Mouse (Mus musculus) right cerebral cortex, adult 18-20 months (tissue): ENCODE data around the gene Rgma.

Experiments
- DNase-seq: peaks from one replicate; pipeline ENCODE4 v3.0.0; 2022; ENCODE audit warnings: mixed read lengths

Rgma gene

DNA sequence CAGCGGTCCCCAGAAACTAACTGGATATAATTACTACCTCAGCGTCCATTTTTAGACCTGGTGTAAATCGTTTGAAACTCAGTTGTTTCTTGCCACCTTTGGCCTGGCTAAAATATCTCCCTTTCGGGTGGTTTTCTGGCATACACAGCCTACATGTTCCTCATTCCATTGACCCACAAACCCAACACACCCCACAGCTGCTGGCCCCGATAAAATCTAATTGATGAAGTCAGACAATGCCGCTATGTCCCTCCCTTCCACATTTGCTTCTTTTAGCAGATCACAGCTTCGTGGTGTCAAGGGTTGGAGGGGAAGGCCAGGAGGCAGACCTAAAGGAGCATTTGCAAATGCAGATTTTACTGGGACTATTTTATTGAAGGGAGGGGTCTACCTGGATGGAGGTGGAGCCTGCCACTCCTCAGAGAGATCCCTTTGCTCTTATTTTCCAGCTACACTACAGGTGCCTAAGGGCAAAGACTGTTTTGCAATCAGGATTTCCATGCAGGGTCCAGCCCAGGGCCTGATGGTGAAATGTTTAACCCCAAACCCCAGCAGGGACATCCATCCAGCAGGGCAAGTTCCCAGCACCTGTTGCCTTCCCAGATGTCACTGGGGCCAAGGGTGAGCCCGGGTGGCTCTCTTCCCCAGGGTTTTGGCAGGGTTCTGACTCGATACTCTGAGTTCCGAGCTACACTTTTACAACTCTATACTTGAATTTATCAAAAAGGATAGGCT is 3.6 kb upstream of the Rgma start:
- no peak for DNase-seq

- DNase-seq, result peak; percentile 85
Measured at GRCm38 (mm10) chr7:73372352-73372970, 2.8 kb upstream of the Rgma start.

DNA sequence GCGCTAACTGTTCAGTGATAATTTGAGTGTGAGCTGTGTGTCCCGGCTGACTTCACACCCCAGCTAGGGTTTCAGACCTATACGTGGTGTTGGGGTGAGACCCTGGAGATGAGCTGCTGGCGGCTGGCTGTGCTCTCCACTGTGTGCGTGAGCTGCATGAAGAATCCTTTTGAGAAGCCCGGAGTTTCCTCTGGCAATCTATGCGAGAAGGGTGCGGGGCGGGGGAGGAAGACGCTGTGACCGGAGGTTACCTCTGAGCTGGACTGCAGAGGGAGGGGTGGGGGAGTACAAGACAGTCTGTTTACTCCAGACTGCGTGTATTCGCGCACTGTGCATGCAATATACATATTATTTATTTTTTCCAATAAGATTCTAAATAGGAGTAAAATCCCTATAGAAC is 582 bp upstream of the Rgma start:
- DNase-seq, result peak; percentile 41

GRCm38 (mm10) chr7:73376101-73377001 is 1.0 kb downstream of the Rgma start:
- DNase-seq, result peak; percentile 80

DNA sequence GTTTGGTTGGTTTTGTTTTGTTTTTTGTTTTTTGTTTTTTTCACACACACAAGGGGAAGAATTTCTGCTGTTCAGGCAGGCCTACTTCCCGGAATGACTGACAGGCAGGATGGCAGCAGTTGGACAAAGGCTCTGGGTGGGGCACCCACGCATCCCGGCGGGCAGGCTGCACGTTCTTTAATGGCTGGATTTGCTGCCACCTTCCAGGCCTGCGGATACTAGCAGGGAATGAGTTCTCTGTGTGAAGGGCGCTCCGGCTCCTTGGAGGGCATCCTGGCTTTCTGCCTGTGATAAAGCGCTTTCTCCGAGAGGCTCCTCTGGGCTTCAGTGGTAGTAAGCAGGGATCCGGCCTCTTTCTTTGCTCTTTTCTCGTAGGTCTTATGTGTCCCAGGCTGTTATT is 2.0 kb downstream of the Rgma start:
- DNase-seq, result no peak

DNA sequence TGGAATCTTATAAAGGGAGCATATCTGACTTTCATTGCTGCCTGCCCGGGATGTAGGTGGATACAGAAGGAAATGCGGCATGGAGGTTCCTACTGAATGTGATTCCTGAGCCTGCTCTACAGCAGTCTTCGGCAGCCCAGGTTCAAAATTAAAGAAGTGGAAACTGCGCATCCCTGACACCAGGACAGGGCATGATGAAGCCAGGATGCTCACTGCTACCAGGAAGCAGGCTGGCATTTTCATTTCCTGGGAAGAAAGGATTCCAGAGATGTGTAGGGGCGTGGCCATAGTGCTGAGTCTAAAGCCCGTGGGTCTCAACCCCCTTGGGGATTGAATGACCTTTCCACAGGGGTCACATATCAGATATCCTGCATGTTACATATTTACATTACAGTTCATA is 2.7 kb downstream of the Rgma start:
- DNase-seq, result no peak

DNA sequence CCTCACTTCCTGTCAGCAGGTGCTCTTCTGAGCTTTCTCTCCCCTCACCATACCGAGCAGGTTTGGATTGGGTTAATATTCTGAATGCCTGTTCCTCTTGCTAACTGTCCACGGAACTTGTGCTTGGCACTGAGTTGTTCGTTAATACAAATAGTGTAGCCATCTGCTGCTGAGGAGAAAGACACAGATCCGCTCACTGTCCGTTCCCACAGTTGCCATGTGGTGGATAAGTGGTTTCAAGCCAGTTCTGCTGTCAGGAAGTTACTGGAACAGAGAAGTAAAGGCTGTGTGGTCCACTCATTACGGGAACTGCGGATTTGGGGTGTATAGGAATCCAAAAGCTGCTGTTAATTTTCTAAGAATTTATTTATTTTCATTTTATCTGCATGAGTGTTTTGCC is 7.5 kb downstream of the Rgma start:
- DNase-seq, result no peak

- DNase-seq, result no peak
Measured at GRCm38 (mm10) chr7:73388866-73389265, 13.6 kb downstream of the Rgma start.

DNA sequence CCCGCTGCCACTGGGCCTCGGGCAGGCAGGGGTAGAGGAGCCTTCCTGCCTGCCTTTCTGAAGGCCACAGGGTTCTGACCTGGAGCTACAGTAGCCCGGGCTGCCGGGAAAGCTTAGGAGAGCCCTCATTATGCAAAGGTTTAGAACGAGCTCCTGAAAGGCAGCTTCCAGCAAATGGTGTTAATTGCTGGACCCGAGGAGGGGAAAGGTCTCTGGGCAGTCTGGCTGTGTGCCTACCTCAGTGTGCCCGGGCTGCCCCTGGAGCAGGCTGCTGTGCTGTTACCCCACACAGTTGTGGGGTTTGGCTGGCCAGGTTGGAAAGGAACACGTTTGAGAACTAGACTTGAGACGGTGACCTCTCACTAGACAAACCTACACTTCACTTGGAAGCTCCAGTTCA is 14.1 kb downstream of the Rgma start:
- no peak for DNase-seq

DNA sequence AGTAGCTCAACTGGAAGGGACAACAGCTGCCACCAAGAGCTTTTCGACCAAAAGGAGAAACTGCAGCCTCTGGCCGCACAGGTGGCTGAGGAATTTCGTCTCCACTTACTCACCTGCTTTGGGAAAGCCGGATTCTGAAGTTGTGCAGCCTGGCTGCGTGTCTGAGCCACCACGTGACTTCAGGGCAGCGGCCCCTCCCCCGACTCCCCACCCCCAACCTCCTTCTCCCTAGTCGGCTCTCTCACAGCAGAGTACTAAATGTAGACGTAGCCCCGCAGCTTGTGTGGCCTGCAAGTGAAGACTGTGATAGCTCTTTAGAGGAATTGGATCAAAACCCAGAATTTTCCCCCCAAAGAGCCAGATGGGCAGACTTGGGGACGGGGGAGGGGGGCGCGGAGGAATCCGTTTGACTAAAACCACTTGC is 14.6 kb downstream of the Rgma start:
- DNase-seq, result no peak

- DNase-seq, result no peak
Measured at GRCm38 (mm10) chr7:73390426-73391001, 15.2 kb downstream of the Rgma start.

GRCm38 (mm10) chr7:73391002-73391517 is 15.8 kb downstream of the Rgma start:
- DNase-seq, result peak; percentile 82

DNA sequence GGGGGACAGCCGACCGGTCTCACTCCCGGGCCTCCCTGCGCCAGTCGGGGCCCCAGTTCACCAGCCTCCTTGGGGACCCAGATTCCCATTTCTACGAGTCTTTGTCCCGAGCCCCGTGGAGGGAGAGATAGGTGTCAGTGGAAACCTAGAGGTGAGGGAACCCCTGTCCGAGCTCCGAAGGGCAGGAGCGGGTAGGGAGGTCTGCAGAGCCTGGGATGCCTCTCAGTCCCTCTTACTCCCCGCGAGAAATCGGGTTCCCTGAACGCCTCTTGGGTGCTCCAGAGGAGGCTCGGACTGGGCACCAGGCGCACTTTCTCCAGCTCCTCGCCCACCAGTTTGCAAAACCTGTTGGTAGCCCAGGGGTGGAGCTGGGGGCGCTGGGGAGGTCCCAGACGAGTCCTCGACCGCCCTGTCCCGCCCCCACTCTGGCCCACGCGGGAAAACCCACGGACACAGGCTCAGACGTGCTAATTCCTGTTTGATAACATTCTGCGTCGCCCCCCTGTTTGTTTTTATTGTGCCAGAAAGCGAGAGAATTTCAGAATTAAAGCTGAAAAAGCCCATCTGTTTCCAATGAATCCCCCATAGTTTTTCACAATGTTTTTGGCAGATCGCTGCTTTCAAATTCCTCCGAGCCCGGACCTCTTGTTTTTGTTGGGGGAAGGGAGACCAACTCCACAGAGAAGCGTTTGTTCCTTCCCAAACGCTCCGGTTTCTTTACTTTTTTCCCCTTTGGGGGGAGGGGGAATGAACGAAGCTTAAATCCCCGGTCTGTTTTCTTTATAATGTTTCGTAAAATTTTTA is 16.4 kb downstream of the Rgma start:
- no peak for DNase-seq

DNA sequence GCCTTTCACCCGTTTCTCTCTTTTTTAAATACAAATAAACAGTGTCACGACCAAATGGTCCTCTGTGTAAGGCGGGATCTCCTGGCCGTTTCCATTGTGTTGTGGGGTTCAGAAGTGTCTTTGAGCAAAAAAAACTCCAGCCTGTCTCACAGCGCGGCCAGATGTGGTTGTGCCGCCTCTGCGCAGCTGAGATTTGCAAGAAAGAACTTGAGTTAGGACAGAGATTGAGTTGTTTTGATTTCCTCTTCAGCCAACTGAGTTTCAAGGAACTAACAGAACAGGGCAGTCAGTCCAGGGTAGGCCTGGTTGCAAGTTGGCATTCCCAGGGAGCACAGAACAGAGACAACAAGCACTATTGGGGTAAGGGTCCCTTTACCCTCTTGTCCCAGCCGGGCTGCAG is 17.1 kb downstream of the Rgma start:
- DNase-seq, result no peak

- no peak for DNase-seq
Measured at GRCm38 (mm10) chr7:73393307-73394012, 18.2 kb downstream of the Rgma start.

DNA sequence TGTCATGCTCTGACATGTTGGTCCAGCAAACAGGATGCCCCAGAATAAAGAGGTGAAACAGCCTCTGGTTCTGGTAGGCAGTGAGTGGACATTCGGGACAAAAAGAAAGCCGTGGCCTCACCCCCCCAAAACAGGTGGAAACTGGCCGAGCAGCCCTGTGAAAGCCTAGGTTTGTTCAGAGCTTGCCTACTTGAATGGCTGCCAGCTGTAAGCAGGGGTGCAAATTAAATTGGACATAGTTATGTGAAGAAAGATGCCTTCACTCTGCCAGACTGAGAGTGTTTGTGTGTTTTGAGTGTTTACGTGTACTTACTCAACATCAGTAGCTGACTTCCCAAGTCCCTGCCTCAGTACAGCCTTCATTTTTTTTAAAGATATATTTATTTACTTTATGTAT is 18.7 kb downstream of the Rgma start:
- no peak for DNase-seq

GRCm38 (mm10) chr7:73398319-73398718 is 23.0 kb downstream of the Rgma start:
- peak; percentile 64 for DNase-seq

GRCm38 (mm10) chr7:73398806-73399442 is 23.6 kb downstream of the Rgma start:
- DNase-seq, result no peak

GRCm38 (mm10) chr7:73399501-73400044 is 24.3 kb downstream of the Rgma start:
- peak; percentile 77 for DNase-seq

GRCm38 (mm10) chr7:73400051-73400916 is 25.0 kb downstream of the Rgma start:
- no peak for DNase-seq
